Mouse (Mus musculus) left cerebral cortex, postnatal 14 days (tissue): Measurements from ENCODE around the gene 4933434E20Rik. TPM values are rescaled to one million over a fixed set of nuclear protein-coding genes. Genes with fewer than 3 reads are reported as not detected.

Experiments
- DNase-seq, 2 experiments: peaks; one replicate each; pipeline ENCODE4 v3.0.0; 2021 to 2022; ENCODE audit warnings: low spot score in 2 of 2, mixed read lengths in 1 of 2
- intact Hi-C: fragments of 180-260 bp; cut with DNase I; formaldehyde crosslinking; loops from one replicate; pipeline ENCODE4 v1.15.1; 2025
- microRNA-seq, 2 experiments: library from miRNA; unstranded; fragments of <30 nt; microRNA quantifications; one replicate each; pipeline ENCODE4 v1.2.0; 2022
- total RNA-seq, 2 experiments: library from RNA; stranded (reverse); gene quantifications; 2 replicates each; pipeline ENCODE4 v1.2.3; 2021

Gene 4933434E20Rik
- total RNA-seq, 2 experiments from 2014 or later: 77.2 to 78.1 TPM

DNA sequence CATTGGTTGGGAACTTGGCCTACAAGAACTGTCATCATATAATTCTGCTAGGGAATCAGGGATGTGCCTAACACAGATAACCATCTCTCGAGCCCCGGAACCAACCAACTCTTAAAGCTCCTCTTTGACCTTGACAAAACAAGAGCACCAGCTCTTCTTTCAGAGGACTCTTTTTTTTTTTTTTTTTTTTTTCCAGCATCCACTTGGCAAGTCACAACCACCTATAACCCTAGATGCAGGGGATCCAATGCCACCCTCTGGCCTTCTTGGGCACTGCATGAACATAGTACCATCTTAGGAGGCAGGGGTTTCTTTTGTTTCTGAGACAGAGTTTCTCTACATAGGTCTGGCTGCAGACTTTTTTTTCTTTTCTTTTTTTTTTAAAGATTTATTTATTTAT is 62.9 kb downstream of the 4933434E20Rik start:
- DNase-seq: no peak
- intact Hi-C loops: no loop called here

DNA sequence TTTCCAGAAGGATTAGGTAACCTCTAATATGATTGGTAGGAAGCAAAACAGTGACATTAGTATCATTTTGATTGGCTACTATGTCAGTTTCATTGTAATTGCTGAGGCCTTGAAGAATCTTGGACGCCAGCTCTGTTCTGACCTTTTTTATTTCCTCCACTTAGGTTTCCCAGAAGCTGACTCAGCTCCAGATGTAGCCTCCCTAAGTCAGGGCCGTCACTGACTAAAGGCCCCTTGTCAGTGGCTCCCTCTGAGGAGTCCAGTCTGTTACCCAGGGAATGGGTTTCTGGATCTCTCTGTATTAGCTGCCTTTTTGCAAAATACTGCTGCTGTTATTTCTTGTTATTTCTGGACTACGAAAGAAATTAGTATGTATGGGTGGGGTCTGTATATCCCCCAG is 64.1 kb downstream of the 4933434E20Rik start:
- intact Hi-C loops: no loop called here
- DNase-seq: no peak

Small RNA genes within 50 kb of the gene (microRNA-seq; reads per million reads assigned to microRNA genes)
- gene Mir190b: 3.7 to 6.1 reads per million in 2 experiments
- gene Mir7669: 0.34 to 0.53 reads per million in 2 experiments

Other genes starting within 250 kb of the 4933434E20Rik start
- gene She, start 220.3 kb upstream of the 4933434E20Rik start, total RNA-seq: 1 to 10 TPM; 3.6 to 3.7 TPM
- gene Il6ra, start 138.4 kb upstream of the 4933434E20Rik start, total RNA-seq: 1 to 10 TPM; 3.6 to 4.7 TPM
- gene Atp8b2, start 88.1 kb upstream of the 4933434E20Rik start, total RNA-seq: 10 to 100 TPM; 94.6 to 95.2 TPM
- gene Hax1, start 52.9 kb upstream of the 4933434E20Rik start, total RNA-seq: 10 to 100 TPM; 70.6 to 76.7 TPM
- 100 to 1,000 TPM; 191 to 205 TPM for gene Ubap2l, start 992 bp downstream of the 4933434E20Rik start, total RNA-seq
- gene Tpm3, start 21.0 kb downstream of the 4933434E20Rik start, total RNA-seq: 100 to 1,000 TPM; 220 to 223 TPM
- under 1 TPM; 0.38 to 0.55 TPM for gene Nup210l, start 52.5 kb downstream of the 4933434E20Rik start, total RNA-seq
- gene Rps27, start 162.0 kb downstream of the 4933434E20Rik start, total RNA-seq: 100 to 1,000 TPM; 647 to 683 TPM
- 1 to 10 TPM; 5.8 to 5.9 TPM for gene Rab13, start 162.1 kb downstream of the 4933434E20Rik start, total RNA-seq
- 10 to 100 TPM; 38.8 to 44.5 TPM for gene Jtb, start 180.0 kb downstream of the 4933434E20Rik start, total RNA-seq
- gene Creb3l4, start 191.9 kb downstream of the 4933434E20Rik start, total RNA-seq: under 1 TPM in 1 of 2 experiments, not detected in 1; 0.23 TPM
- gene Slc39a1, start 196.5 kb downstream of the 4933434E20Rik start, total RNA-seq: 10 to 100 TPM; 50.5 to 51.9 TPM
- gene Crtc2, start 202.5 kb downstream of the 4933434E20Rik start, total RNA-seq: 10 to 100 TPM; 30.5 to 31.6 TPM
- gene Dennd4b, start 213.5 kb downstream of the 4933434E20Rik start, total RNA-seq: 10 to 100 TPM; 28.2 to 29.4 TPM
- gene Gatad2b, start 241.5 kb downstream of the 4933434E20Rik start, total RNA-seq: 10 to 100 TPM; 89.0 to 96.0 TPM